Comparison of ENCODE assay signal across 8 mouse cellular contexts in the genomic region with DNA sequence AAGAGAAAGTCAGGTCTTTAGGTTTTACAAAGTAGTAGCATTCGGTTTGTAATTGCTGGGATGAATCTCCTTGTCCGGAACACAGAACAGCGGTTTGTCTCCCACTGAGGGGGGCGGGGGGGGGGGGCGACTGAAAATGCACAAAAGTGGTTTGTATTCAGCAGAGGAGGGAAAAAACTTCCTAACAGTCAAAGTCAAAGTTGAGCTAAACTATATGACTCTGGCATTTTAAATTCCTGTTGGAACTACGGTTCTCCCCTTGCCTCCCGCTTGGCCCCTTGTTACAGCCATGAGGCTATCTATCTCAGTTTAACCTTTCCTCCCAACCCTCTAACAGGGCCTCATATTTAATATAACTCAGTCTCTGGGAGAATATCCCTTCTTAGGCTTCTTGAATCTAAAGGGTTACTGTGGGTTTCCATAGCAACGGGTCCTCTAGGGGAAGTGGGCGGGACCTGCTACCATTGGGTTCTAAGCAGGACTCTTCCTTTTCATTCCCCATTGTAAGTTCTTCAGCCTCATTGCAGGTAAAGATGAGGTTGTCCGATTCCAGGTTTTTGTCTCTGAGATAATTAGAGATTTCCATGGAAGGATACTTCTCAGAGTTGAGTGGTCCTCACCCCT. TPM values are rescaled to one million over a fixed set of nuclear protein-coding genes. Genes with fewer than 3 reads are reported as not detected.
DNase-seq lines count a peak whose midpoint lies in the region; ATAC-seq and TF ChIP-seq lines count a peak whose summit lies in the region.

No protein-coding gene starts in this region.

- peak; percentile 33; the same call in 1 of the 2 replicates for ATAC-seq in hindbrain, embryonic 11.5 days (ENCODE audit: low FRiP score)
- ATAC-seq in limb, embryonic 14.5 days (ENCODE audit: low FRiP score, low read depth), result no peak
- ATAC-seq in midbrain, embryonic 14.5 days (ENCODE audit: low FRiP score, low TSS enrichment), result peak; percentile 56

- peak overlapping the region; percentile 93 for H3K4me3 ChIP-seq in embryonic fibroblast, embryonic 13.5 days (ENCODE audit: insufficient read depth, low read length)
- H3K4me3 ChIP-seq in hindbrain, embryonic 11.5 days (ENCODE audit: low read depth, low read length), result peak overlapping the region; percentile 95
- H3K4me3 ChIP-seq in limb, embryonic 14.5 days (replicated peaks; ENCODE audit: low read length), result peak overlapping the region; percentile 98
- peak overlapping the region; percentile 93 for H3K4me3 ChIP-seq in midbrain, embryonic 14.5 days (replicated peaks; ENCODE audit: low read depth, low read length)

- no peak overlapping the region; the same call in 1 of the 2 replicates for H3K27ac ChIP-seq in embryonic fibroblast, embryonic 13.5 days (ENCODE audit: insufficient read depth, low read length)
- no peak overlapping the region for H3K27ac ChIP-seq in hindbrain, embryonic 11.5 days (ENCODE audit: low read depth, low read length)
- H3K27ac ChIP-seq in limb, embryonic 14.5 days (replicated peaks; ENCODE audit: low read depth, low read length), result 0 out of 2 replicates have a peak overlapping the region, but pooled peaks have one; percentile 96
- H3K27ac ChIP-seq in midbrain, embryonic 14.5 days (replicated peaks; ENCODE audit: low read depth, low read length), result peak overlapping the region; percentile 88; the same call in 1 of the 2 replicates

- no peak for TF ChIP-seq CTCF in embryonic fibroblast, embryonic 13.5 days (IDR thresholded peaks at IDR 0.05; ENCODE audit: borderline replicate concordance, insufficient read depth, low read length)

- peak overlapping the region; percentile 66 for H3K4me2 ChIP-seq in hindbrain, embryonic 11.5 days (replicated peaks; ENCODE audit: low read depth, low read length)
- H3K4me2 ChIP-seq in limb, embryonic 14.5 days (replicated peaks; ENCODE audit: low read depth, low read length, severe bottlenecking), result peak overlapping the region; percentile 71
- peak overlapping the region; percentile 78 for H3K4me2 ChIP-seq in midbrain, embryonic 14.5 days (ENCODE audit: low read length)

- no peaks in the 10 kb centered on the region for H3K27me3 ChIP-seq in hindbrain, embryonic 11.5 days (ENCODE audit: control insufficient read depth, insufficient read depth, low read length)
- no peaks in the 10 kb centered on the region for H3K27me3 ChIP-seq in limb, embryonic 14.5 days (ENCODE audit: control insufficient read depth, insufficient read depth, low read length)
- H3K27me3 ChIP-seq in midbrain, embryonic 14.5 days (ENCODE audit: control insufficient read depth, insufficient read depth, low read length), result no peaks in the 10 kb centered on the region

- H3K9me3 ChIP-seq in hindbrain, embryonic 11.5 days (ENCODE audit: control insufficient read depth, low read length), result no peaks in the 10 kb centered on the region
- no peaks in the 10 kb centered on the region for H3K9me3 ChIP-seq in limb, embryonic 14.5 days (ENCODE audit: control insufficient read depth, low read length)
- H3K9me3 ChIP-seq in midbrain, embryonic 14.5 days (ENCODE audit: control insufficient read depth, low read length), result no peaks in the 10 kb centered on the region

- TF ChIP-seq POLR2A in embryonic fibroblast, embryonic 13.5 days (IDR thresholded peaks at IDR 0.05; ENCODE audit: low read depth, low read length), result no peak
- TF ChIP-seq POLR2A in limb, embryonic 14.5 days (IDR thresholded peaks at IDR 0.05; ENCODE audit: borderline replicate concordance, extremely low read depth, insufficient read depth, insufficient read length), result no peak

- H3K4me1 ChIP-seq in embryonic fibroblast, embryonic 13.5 days (ENCODE audit: control insufficient read depth, insufficient read depth, low read length), result peaks cover 3% of the 10 kb centered on the region; the same call in 1 of the 2 replicates
- H3K4me1 ChIP-seq in hindbrain, embryonic 11.5 days (replicated peaks; ENCODE audit: control insufficient read depth, insufficient read depth, low read length), result no peaks in the 10 kb centered on the region
- H3K4me1 ChIP-seq in limb, embryonic 14.5 days (ENCODE audit: control insufficient read depth, insufficient read depth, low read length), result peaks cover 14% of the 10 kb centered on the region
- H3K4me1 ChIP-seq in midbrain, embryonic 14.5 days (ENCODE audit: control insufficient read depth, insufficient read depth, low read length), result peaks cover 19% of the 10 kb centered on the region

- H3K36me3 ChIP-seq in hindbrain, embryonic 11.5 days (ENCODE audit: control insufficient read depth, insufficient read depth, low read length), result no peaks in the 10 kb centered on the region
- H3K36me3 ChIP-seq in limb, embryonic 14.5 days (ENCODE audit: control insufficient read depth, insufficient read depth, low read length), result no peaks in the 10 kb centered on the region
- no peaks in the 10 kb centered on the region for H3K36me3 ChIP-seq in midbrain, embryonic 14.5 days (ENCODE audit: control insufficient read depth, insufficient read depth, low read length)

- WGBS in hindbrain, embryonic 11.5 days, result 0% methylated on average over 8 of the region's 10 CpGs
- 0% methylated on average over 10 of the region's 10 CpGs for WGBS in limb, embryonic 14.5 days
- WGBS in midbrain, embryonic 14.5 days, result under 1% methylated on average over 10 of the region's 10 CpGs

- peak overlapping the region; percentile 91; the same call in 1 of the 2 replicates for H3K9ac ChIP-seq in hindbrain, embryonic 11.5 days (ENCODE audit: low read depth, low read length)
- peak overlapping the region; percentile 94 for H3K9ac ChIP-seq in limb, embryonic 14.5 days (ENCODE audit: low read depth, low read length, severe bottlenecking)
- H3K9ac ChIP-seq in midbrain, embryonic 14.5 days (replicated peaks; ENCODE audit: low read length), result peak overlapping the region; percentile 84

- DNase-seq in adrenal gland, adult (ENCODE audit: inconsistent age in 2 of 2, low spot score in 1 of 2), result peak; percentile 54 to 86
- no peak for DNase-seq in adrenal gland, adult 18-20 months (ENCODE audit: low spot score in 2 of 2)
- DNase-seq in adipocyte (ENCODE audit: low spot score), result peak; percentile 71
- DNase-seq in hindbrain, embryonic 11.5 days (ENCODE audit: low spot score), result peak; percentile 87
- peak; percentile 93 for DNase-seq in limb, embryonic 14.5 days (ENCODE audit: low spot score)
- DNase-seq in midbrain, embryonic 14.5 days, result peak; percentile 95
- peak; percentile 65 for DNase-seq in thymus, postnatal 4 days

RNA-seq across cellular contexts. Expression of a gene that starts 1.4 kb away (rescaled TPM):
- total RNA-seq in adrenal gland, adult 18-20 months (2021), result 10 to 100 TPM; 16.2 to 21.8 TPM
- polyA plus RNA-seq in embryonic fibroblast, embryonic 13.5 days (2011; ENCODE audit: insufficient read length, low read depth, missing spikeins), result 23.0 and 26.1 TPM in 2 replicates
- polyA plus RNA-seq in hindbrain, embryonic 11.5 days (2014; fragmentation: Nextera tagmentation; extraction: Ambion mirVana), result 19.3 and 21.0 TPM in 2 replicates
- polyA plus RNA-seq in limb, embryonic 14.5 days (2012; rRNA removed), result 39.0 and 43.6 TPM in 2 replicates
- 33.8 and 35.7 TPM in 2 replicates for polyA plus RNA-seq in limb, embryonic 14.5 days (2014; fragmentation: Nextera tagmentation; extraction: Ambion mirVana)
- 52.5 and 58.9 TPM in 2 replicates for polyA plus RNA-seq in midbrain, embryonic 14.5 days (2014; fragmentation: Nextera tagmentation; extraction: Ambion mirVana)

Comparison
In these comparisons a context has a peak if more than half of its experiments do, and no peak if none do; other contexts are left out.
1. DNase-seq: peak in adrenal gland, adult (2 of 2), adipocyte (single experiment), hindbrain, embryonic 11.5 days (single experiment), limb, embryonic 14.5 days (single experiment), midbrain, embryonic 14.5 days (single experiment) and thymus, postnatal 4 days (single experiment); none in adrenal gland, adult 18-20 months (0 of 2).
2. H3K27ac ChIP-seq: peak in limb, embryonic 14.5 days (single experiment) and midbrain, embryonic 14.5 days (single experiment); none in embryonic fibroblast, embryonic 13.5 days (single experiment) and hindbrain, embryonic 11.5 days (single experiment).
3. Peak in every context shown above with its lines, with median percentiles within 50 percentile points of each other: H3K4me3 ChIP-seq, H3K4me2 ChIP-seq and H3K9ac ChIP-seq.